Mouse (Mus musculus): ENCODE data around the gene Krtap19-9b. TPM values are rescaled to one million over a fixed set of nuclear protein-coding genes. Genes with fewer than 3 reads are reported as not detected.

Krtap19-9b gene
- total and polyA plus RNA-seq, 3 experiments, result not detected

GRCm38 (mm10) chr16:88884989-88885388 is 47.1 kb downstream of the Krtap19-9b start, which contains the start of gene Krtap19-4:
Krtap19-4 (minus strand) TSS chr16:88885089.
- Histone ChIP-seq H3K4me1 (ENCODE audit: insufficient read depth, low read depth, low read length) (no peaks in the 10 kb centered on the region), H3K27me3 (ENCODE audit: insufficient read depth, low read length) (no peaks in the 10 kb centered on the region), H3K36me3 (replicated peaks) (no peaks in the 10 kb centered on the region), H3K9me3 (replicated peaks) (peaks cover 6% of the 10 kb centered on the region), H3K4me3 (ENCODE audit: low read depth, low read length) (no peak within 1 kb of the TSS)
- DNase-seq (ENCODE audit: low spot score) (no peak), ATAC-seq (ENCODE audit: extremely low read depth, insufficient number of reproducible peaks, low FRiP score, poor library complexity, severe bottlenecking) (no peak)
- TF ChIP-seq CTCF (IDR thresholded peaks at IDR 0.05; ENCODE audit: low read depth, low read length) (no peak), TAL1 (conservative IDR thresholded peaks at IDR 0.05; ENCODE audit: low read depth, low read length) (no peak), POLR2AphosphoS5 (IDR thresholded peaks at IDR 0.05; ENCODE audit: insufficient replicate concordance, low read depth, low read length) (no peak), GATA2 (IDR thresholded peaks at IDR 0.05; ENCODE audit: borderline replicate concordance, low read depth, low read length) (no peak), GATA1 (IDR thresholded peaks at IDR 0.05; ENCODE audit: borderline replicate concordance, low read length) (no peak)

Other genes with a start within 250 kb of the Krtap19-9b start
Only the 20 nearest of the 27 such genes appear.
- gene Krtap13, start 180.6 kb downstream of the Krtap19-9b start, total RNA-seq (2014; fragmentation: Nextera tagmentation), result not detected in 2 replicates
- gene Krtap13, start 180.6 kb downstream of the Krtap19-9b start, total RNA-seq (2017), result not detected in 2 replicates
- not detected in 2 replicates for gene Krtap13, start 180.6 kb downstream of the Krtap19-9b start, polyA plus RNA-seq (2012)
- gene 2310034C09Rik, start 173.4 kb downstream of the Krtap19-9b start, total RNA-seq (2014; fragmentation: Nextera tagmentation), result not detected in 2 replicates
- not detected in 2 replicates for gene 2310034C09Rik, start 173.4 kb downstream of the Krtap19-9b start, total RNA-seq (2017)
- gene 2310034C09Rik, start 173.4 kb downstream of the Krtap19-9b start, polyA plus RNA-seq (2012), result not detected in 2 replicates
- gene 2310057N15Rik, start 158.1 kb downstream of the Krtap19-9b start, total RNA-seq (2014; fragmentation: Nextera tagmentation), result not detected in 2 replicates
- gene 2310057N15Rik, start 158.1 kb downstream of the Krtap19-9b start, total RNA-seq (2017), result 0.12 TPM in 1 of 2 replicates, not detected in the other
- not detected in 2 replicates for gene 2310057N15Rik, start 158.1 kb downstream of the Krtap19-9b start, polyA plus RNA-seq (2012)
- not detected in 2 replicates for gene Gm5965, start 154.4 kb downstream of the Krtap19-9b start, total RNA-seq (2014; fragmentation: Nextera tagmentation)
- not detected in 2 replicates for gene Gm5965, start 154.4 kb downstream of the Krtap19-9b start, total RNA-seq (2017)
- 0.17 TPM in 1 of 2 replicates, not detected in the other for gene Gm5965, start 154.4 kb downstream of the Krtap19-9b start, polyA plus RNA-seq (2012)
- gene Gm20741, start 120.0 kb downstream of the Krtap19-9b start, total RNA-seq (2014; fragmentation: Nextera tagmentation), result not detected in 2 replicates
- not detected in 2 replicates for gene Gm20741, start 120.0 kb downstream of the Krtap19-9b start, total RNA-seq (2017)
- not detected in 2 replicates for gene Gm20741, start 120.0 kb downstream of the Krtap19-9b start, polyA plus RNA-seq (2012)
- not detected in 2 replicates for gene Krtap15, start 112.0 kb downstream of the Krtap19-9b start, total RNA-seq (2014; fragmentation: Nextera tagmentation)
- not detected in 2 replicates for gene Krtap15, start 112.0 kb downstream of the Krtap19-9b start, total RNA-seq (2017)
- not detected in 2 replicates for gene Krtap15, start 112.0 kb downstream of the Krtap19-9b start, polyA plus RNA-seq (2012)
- not detected in 2 replicates for gene Krtap14, start 106.1 kb downstream of the Krtap19-9b start, total RNA-seq (2014; fragmentation: Nextera tagmentation)
- gene Krtap14, start 106.1 kb downstream of the Krtap19-9b start, total RNA-seq (2017), result 0.17 TPM in 1 of 2 replicates, not detected in the other
- gene Krtap14, start 106.1 kb downstream of the Krtap19-9b start, polyA plus RNA-seq (2012), result not detected in 2 replicates
- not detected in 2 replicates for gene Krtap19-1, start 62.9 kb downstream of the Krtap19-9b start, total RNA-seq (2014; fragmentation: Nextera tagmentation)
- not detected in 2 replicates for gene Krtap19-1, start 62.9 kb downstream of the Krtap19-9b start, total RNA-seq (2017)
- not detected in 2 replicates for gene Krtap19-1, start 62.9 kb downstream of the Krtap19-9b start, polyA plus RNA-seq (2012)
- not detected in 2 replicates for gene Krtap19-2, start 58.0 kb downstream of the Krtap19-9b start, total RNA-seq (2014; fragmentation: Nextera tagmentation)
- gene Krtap19-2, start 58.0 kb downstream of the Krtap19-9b start, total RNA-seq (2017), result not detected in 2 replicates
- not detected in 2 replicates for gene Krtap19-2, start 58.0 kb downstream of the Krtap19-9b start, polyA plus RNA-seq (2012)
- gene Krtap19-3, start 54.2 kb downstream of the Krtap19-9b start, total RNA-seq (2014; fragmentation: Nextera tagmentation), result not detected in 2 replicates
- not detected in 2 replicates for gene Krtap19-3, start 54.2 kb downstream of the Krtap19-9b start, total RNA-seq (2017)
- gene Krtap19-3, start 54.2 kb downstream of the Krtap19-9b start, polyA plus RNA-seq (2012), result not detected in 2 replicates
- not detected in 2 replicates for gene Krtap19-4, start 47.2 kb downstream of the Krtap19-9b start, total RNA-seq (2014; fragmentation: Nextera tagmentation)
- gene Krtap19-4, start 47.2 kb downstream of the Krtap19-9b start, total RNA-seq (2017), result not detected in 2 replicates
- not detected in 2 replicates for gene Krtap19-4, start 47.2 kb downstream of the Krtap19-9b start, polyA plus RNA-seq (2012)
- not detected in 2 replicates for gene Krtap19-5, start 35.8 kb downstream of the Krtap19-9b start, total RNA-seq (2014; fragmentation: Nextera tagmentation)
- not detected in 2 replicates for gene Krtap19-5, start 35.8 kb downstream of the Krtap19-9b start, total RNA-seq (2017)
- not detected in 2 replicates for gene Krtap19-5, start 35.8 kb downstream of the Krtap19-9b start, polyA plus RNA-seq (2012)
- not detected in 2 replicates for gene Krtap16-3, start 30.6 kb upstream of the Krtap19-9b start, total RNA-seq (2014; fragmentation: Nextera tagmentation)
- 0.23 TPM in 1 of 2 replicates, not detected in the other for gene Krtap16-3, start 30.6 kb upstream of the Krtap19-9b start, total RNA-seq (2017)
- gene Krtap16-3, start 30.6 kb upstream of the Krtap19-9b start, polyA plus RNA-seq (2012), result not detected in 2 replicates
- gene Krtap22-2, start 78.5 kb upstream of the Krtap19-9b start, total RNA-seq (2014; fragmentation: Nextera tagmentation), result not detected in 2 replicates
- 1.0 TPM in 1 of 2 replicates, not detected in the other for gene Krtap22-2, start 78.5 kb upstream of the Krtap19-9b start, total RNA-seq (2017)
- gene Krtap22-2, start 78.5 kb upstream of the Krtap19-9b start, polyA plus RNA-seq (2012), result not detected in 2 replicates
- not detected in 2 replicates for gene Gm10229, start 83.0 kb upstream of the Krtap19-9b start, total RNA-seq (2014; fragmentation: Nextera tagmentation)
- gene Gm10229, start 83.0 kb upstream of the Krtap19-9b start, total RNA-seq (2017), result not detected in 2 replicates
- not detected in 2 replicates for gene Gm10229, start 83.0 kb upstream of the Krtap19-9b start, polyA plus RNA-seq (2012)
- gene Krtap6-1, start 99.4 kb upstream of the Krtap19-9b start, total RNA-seq (2014; fragmentation: Nextera tagmentation), result not detected in 2 replicates
- gene Krtap6-1, start 99.4 kb upstream of the Krtap19-9b start, total RNA-seq (2017), result not detected in 2 replicates
- not detected in 2 replicates for gene Krtap6-1, start 99.4 kb upstream of the Krtap19-9b start, polyA plus RNA-seq (2012)
- not detected in 2 replicates for gene Gm10228, start 109.2 kb upstream of the Krtap19-9b start, total RNA-seq (2014; fragmentation: Nextera tagmentation)
- gene Gm10228, start 109.2 kb upstream of the Krtap19-9b start, total RNA-seq (2017), result not detected in 2 replicates
- gene Gm10228, start 109.2 kb upstream of the Krtap19-9b start, polyA plus RNA-seq (2012), result not detected in 2 replicates
- gene Krtap6-5, start 115.6 kb upstream of the Krtap19-9b start, total RNA-seq (2014; fragmentation: Nextera tagmentation), result not detected in 2 replicates
- gene Krtap6-5, start 115.6 kb upstream of the Krtap19-9b start, total RNA-seq (2017), result not detected in 2 replicates
- gene Krtap6-5, start 115.6 kb upstream of the Krtap19-9b start, polyA plus RNA-seq (2012), result not detected in 2 replicates
- gene 1110025L11Rik, start 131.7 kb upstream of the Krtap19-9b start, total RNA-seq (2014; fragmentation: Nextera tagmentation), result not detected in 2 replicates
- not detected in 2 replicates for gene 1110025L11Rik, start 131.7 kb upstream of the Krtap19-9b start, total RNA-seq (2017)
- gene 1110025L11Rik, start 131.7 kb upstream of the Krtap19-9b start, polyA plus RNA-seq (2012), result not detected in 2 replicates
- gene Krtap6-3, start 151.8 kb upstream of the Krtap19-9b start, total RNA-seq (2014; fragmentation: Nextera tagmentation), result not detected in 2 replicates
- gene Krtap6-3, start 151.8 kb upstream of the Krtap19-9b start, total RNA-seq (2017), result 0.44 TPM in 1 of 2 replicates, not detected in the other
- not detected in 2 replicates for gene Krtap6-3, start 151.8 kb upstream of the Krtap19-9b start, polyA plus RNA-seq (2012)